Mouse (Mus musculus): ENCODE results near the gene Ikzf2. TPM values are rescaled to one million over a fixed set of nuclear protein-coding genes. Genes with fewer than 3 reads are reported as not detected.

The Ikzf2 gene
- polyA plus RNA-seq, 1 experiment from 2014 or later = 4.3 TPM

DNA sequence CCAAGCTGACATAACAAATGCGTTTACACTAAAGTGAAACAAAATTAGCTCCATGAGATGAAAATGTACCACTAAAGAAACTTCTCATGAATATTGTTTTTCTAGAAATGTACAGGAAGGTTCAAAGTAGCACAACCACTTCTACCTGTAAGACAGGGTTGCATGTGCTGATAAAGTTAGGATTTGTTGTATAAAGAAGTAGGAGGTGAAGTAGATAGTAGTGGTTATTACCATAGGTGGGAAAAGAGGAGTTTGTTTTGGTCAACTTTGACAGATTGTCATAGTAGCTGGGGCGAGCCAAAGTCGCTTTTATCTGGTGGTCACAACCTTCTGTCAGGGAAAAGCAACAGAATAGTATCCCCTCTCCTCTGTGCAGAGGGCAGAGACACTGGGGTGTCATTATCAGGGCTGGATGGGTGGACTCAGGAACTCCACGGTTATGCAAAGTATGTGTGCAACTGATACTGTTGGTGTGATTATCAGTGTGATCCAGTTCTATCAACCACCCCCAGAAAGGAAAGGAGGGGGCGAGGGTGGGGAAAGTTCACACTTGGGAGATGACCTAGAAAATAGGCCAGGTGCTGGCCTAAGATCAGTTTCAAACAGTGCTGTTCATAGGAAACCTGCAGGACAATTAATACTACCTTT, 127.5 kb downstream of the Ikzf2 start:
- Histone ChIP-seq H3K9me3 (no peaks in the 10 kb centered on the region), H3K27me3 (no peaks in the 10 kb centered on the region), H3K27ac (no peak overlapping the region), H3K4me2 (no peak overlapping the region), H3K36me3 (no peaks in the 10 kb centered on the region), H3K4me3 (no peak overlapping the region), H3K9ac (no peak overlapping the region), H3K4me1 (replicated peaks) (no peaks in the 10 kb centered on the region)
- 90% methylated on average over 5 of the region's 5 CpGs for WGBS
- ATAC-seq (ENCODE audit: low FRiP score) = no peak

DNA sequence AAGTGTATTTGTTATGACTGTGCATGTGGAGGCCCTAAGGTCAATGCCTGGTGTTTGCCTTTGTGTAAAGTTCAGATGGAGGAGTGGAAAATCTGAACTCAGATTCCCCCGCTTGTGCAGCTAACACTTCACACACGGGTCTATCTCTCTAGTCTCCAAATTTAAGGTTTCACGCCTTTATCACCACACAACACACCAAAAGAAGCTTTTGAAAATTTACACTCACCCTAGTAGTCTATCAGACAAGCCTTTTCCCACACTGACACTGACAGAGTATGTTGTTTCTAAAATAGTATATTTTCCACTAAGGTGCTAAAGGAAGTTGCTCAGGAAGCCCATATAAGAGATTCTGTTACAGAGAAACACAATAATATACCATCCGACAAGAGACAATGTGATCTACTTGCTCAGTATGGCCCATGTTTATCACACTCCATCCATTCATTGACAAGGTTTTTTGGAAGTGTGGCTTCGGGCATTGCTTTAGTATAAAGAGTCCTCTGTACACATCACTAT, 131.4 kb downstream of the Ikzf2 start:
- Histone ChIP-seq H3K27me3 (no peaks in the 10 kb centered on the region), H3K9me3 (no peaks in the 10 kb centered on the region), H3K4me1 (replicated peaks) (no peaks in the 10 kb centered on the region), H3K27ac (no peak overlapping the region), H3K36me3 (no peaks in the 10 kb centered on the region), H3K9ac (no peak overlapping the region), H3K4me2 (no peak overlapping the region), H3K4me3 (no peak overlapping the region)
- no peak for ATAC-seq (ENCODE audit: low FRiP score)
- WGBS = 93% methylated on average over 5 of the region's 5 CpGs

- no peak overlapping the region for H3K9ac ChIP-seq
- no peak for ATAC-seq (ENCODE audit: low FRiP score)
- H3K4me1 ChIP-seq (replicated peaks) = no peaks in the 10 kb centered on the region
- H3K27ac ChIP-seq = no peak overlapping the region
- no peak overlapping the region for H3K4me3 ChIP-seq
- no peak overlapping the region for H3K4me2 ChIP-seq
- 96% methylated on average over 4 of the region's 4 CpGs for WGBS
- H3K36me3 ChIP-seq = no peaks in the 10 kb centered on the region
- no peaks in the 10 kb centered on the region for H3K9me3 ChIP-seq
- no peaks in the 10 kb centered on the region for H3K27me3 ChIP-seq
These were observed 137.1 kb downstream of the Ikzf2 start for GRCm38 (mm10) chr1:69549987-69550386.

DNA sequence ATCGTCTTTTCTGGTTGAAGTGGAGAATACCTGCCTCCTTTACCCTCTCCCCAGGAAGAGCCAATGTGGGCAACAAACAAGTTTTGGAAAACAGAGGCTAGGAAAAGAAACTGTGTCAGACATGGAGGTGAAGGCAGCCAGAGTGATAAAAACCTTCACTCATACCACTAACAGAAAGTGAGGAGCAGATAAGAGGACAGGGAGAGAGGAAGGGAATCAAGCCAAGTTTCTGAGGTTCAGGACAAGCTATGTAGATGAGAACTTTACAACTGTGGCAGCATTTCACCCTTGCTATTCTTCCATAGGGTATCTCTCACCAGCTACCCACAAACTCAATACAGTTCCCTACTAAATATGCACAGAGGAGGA, 141.2 kb downstream of the Ikzf2 start:
- no peak for ATAC-seq (ENCODE audit: low FRiP score)
- H3K36me3 ChIP-seq = no peaks in the 10 kb centered on the region
- H3K9ac ChIP-seq = no peak overlapping the region
- no peak overlapping the region for H3K4me3 ChIP-seq
- H3K9me3 ChIP-seq = no peaks in the 10 kb centered on the region
- 94% methylated on average over 1 of the region's 1 CpGs for WGBS
- no peak overlapping the region for H3K4me2 ChIP-seq
- H3K27ac ChIP-seq = no peak overlapping the region
- H3K4me1 ChIP-seq (replicated peaks) = no peaks in the 10 kb centered on the region
- H3K27me3 ChIP-seq = no peaks in the 10 kb centered on the region

DNA sequence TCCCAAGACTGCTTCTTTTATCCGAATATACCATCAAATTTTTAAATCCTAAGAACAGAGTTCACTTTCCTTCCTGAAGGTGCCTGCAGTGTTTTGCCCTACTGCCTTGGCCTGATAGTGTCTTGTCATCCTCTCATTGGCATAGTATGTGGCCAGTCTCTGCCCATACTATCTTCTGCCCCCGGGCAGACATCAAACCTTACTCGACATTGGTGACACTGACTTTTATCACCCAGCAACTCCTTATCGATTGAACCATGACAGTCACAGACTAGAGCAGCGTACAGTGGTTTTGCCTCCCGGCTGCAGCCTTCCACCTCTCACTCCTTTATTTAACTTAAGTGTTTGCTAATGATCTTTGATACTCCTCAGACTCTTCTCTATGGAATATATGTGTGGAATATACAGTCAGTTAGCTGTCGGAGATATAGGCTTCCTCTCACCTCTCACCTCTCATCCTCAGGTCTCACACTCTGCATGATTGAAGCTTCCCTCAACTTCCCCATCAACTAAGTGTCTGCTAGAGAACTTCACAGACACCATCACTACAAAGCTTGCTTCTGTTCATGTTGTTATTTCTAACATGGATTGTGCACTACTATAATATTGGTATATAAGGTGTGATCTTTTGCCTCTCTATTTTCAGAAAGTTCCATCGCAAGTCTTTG, 141.7 kb downstream of the Ikzf2 start:
- WGBS = 96% methylated on average over 8 of the region's 8 CpGs
- Histone ChIP-seq H3K4me2 (no peak overlapping the region), H3K9ac (no peak overlapping the region), H3K9me3 (no peaks in the 10 kb centered on the region), H3K36me3 (no peaks in the 10 kb centered on the region), H3K4me3 (no peak overlapping the region), H3K27ac (no peak overlapping the region), H3K4me1 (replicated peaks) (no peaks in the 10 kb centered on the region), H3K27me3 (no peaks in the 10 kb centered on the region)
- no peak for ATAC-seq (ENCODE audit: low FRiP score)

DNA sequence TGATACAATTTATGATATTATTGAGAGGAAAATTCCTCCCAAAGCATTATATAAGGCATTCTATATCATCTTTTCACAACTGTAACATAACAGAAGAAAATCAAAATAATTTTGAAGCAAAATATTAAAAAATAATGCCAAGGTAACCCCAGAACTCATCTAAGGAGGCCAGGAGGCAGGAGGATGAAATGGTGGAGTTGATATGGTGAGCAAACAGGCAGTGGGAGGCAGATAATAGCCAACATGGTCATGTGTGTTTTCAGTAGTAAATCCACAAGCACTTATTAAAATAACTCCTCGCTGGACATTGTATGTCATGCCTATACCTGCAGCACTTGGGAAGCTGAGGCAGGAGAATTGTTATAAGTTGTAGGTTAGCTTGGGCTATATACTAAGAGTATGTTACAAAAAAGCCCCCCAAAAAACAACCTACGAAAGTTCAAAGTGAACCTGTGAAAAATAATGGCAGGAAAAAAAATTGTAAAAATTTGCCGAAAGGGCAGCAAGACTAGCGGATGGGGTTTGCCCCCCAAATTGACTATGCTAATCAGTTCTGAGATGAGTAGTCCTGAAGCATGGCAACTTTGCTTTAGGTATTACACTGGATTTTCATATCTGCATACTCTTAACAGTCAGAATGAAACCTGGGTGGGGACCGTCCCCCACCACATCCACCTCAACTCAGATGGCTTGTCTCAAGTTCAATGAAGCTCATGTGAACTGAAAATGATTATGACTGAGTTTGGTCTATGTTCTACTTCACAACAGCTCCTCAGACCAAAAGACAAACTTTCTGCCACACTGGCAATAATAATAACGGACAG, 143.1 kb downstream of the Ikzf2 start:
- H3K4me2 ChIP-seq = no peak overlapping the region
- no peak overlapping the region for H3K9ac ChIP-seq
- WGBS = 91% methylated on average over 6 of the region's 6 CpGs
- H3K27ac ChIP-seq = no peak overlapping the region
- H3K4me3 ChIP-seq = no peak overlapping the region
- no peaks in the 10 kb centered on the region for H3K4me1 ChIP-seq (replicated peaks)
- no peak for ATAC-seq (ENCODE audit: low FRiP score)
- no peaks in the 10 kb centered on the region for H3K27me3 ChIP-seq
- H3K9me3 ChIP-seq = no peaks in the 10 kb centered on the region
- no peaks in the 10 kb centered on the region for H3K36me3 ChIP-seq

DNA sequence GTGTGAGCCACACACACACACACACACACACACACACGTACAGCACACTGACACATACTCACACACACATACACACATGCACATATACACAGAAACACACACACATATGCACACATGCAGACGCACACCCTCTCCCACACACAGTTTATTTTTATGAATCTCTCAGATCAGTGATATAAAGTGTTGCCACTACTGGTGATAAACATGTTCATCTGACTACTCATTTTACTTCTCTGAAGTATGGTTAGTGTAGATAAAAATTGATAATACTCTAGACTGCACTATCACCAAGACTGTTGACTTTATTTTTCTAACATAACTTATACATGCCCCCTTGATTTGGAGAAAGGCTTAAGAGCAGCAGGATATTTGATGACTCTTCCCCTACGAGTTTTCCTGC, 144.5 kb downstream of the Ikzf2 start:
- H3K9me3 ChIP-seq = no peaks in the 10 kb centered on the region
- no peak for ATAC-seq (ENCODE audit: low FRiP score)
- H3K27ac ChIP-seq = no peak overlapping the region
- H3K4me1 ChIP-seq (replicated peaks) = peaks cover 5% of the 10 kb centered on the region; the same call in 1 of the 2 replicates
- H3K4me2 ChIP-seq = no peak overlapping the region
- 88% methylated on average over 3 of the region's 3 CpGs for WGBS
- no peaks in the 10 kb centered on the region for H3K27me3 ChIP-seq
- H3K9ac ChIP-seq = no peak overlapping the region
- no peak overlapping the region for H3K4me3 ChIP-seq
- H3K36me3 ChIP-seq = no peaks in the 10 kb centered on the region

DNA sequence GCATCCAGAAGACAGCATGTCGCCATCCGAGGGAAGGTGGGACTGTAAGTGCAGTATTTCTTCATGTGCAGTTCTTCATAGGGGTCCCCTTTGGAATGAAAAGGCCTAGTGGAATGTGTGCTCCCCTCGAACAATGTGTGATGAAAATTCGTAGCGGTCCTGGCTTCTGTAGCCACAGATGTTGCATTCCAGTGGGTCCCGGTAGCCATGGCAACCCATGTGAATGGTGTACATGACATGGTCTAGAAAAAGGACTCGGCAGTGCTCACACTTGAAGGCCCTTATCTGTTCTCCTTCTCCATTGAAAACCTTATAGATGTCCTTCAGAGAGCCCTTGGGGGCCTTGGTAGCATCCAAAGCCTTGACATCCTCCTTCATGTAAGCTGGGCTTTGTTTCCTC, 148.4 kb downstream of the Ikzf2 start:
- Histone ChIP-seq H3K36me3 (no peaks in the 10 kb centered on the region), H3K4me3 (no peak overlapping the region), H3K4me2 (no peak overlapping the region), H3K9me3 (no peaks in the 10 kb centered on the region), H3K27ac (no peak overlapping the region), H3K9ac (no peak overlapping the region), H3K27me3 (no peaks in the 10 kb centered on the region), H3K4me1 (replicated peaks) (peaks cover 11% of the 10 kb centered on the region; the same call in 1 of the 2 replicates)
- ATAC-seq (ENCODE audit: low FRiP score) = peak; percentile 49; the same call in 1 of the 2 replicates
- 29% methylated on average over 7 of the region's 7 CpGs for WGBS

DNA sequence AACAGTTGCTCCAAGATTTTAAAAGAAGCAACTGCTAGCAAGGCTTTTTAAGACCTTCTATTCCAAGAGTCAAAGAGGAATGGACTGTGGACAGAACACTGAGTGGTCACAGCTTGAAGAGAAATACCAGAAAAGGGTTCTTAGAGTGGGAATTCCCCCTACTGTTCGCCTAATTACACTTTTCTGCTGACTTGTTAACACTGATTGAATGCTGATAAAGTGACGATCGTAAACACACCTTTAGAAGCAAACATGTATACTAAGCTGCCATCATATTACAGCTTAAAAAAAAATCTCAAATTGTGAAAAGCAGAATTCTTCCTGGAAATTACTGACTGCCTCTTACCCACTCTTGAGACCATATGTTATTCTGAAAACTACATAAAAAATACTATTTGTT, 149.4 kb downstream of the Ikzf2 start:
- Histone ChIP-seq H3K4me3 (no peak overlapping the region), H3K9ac (no peak overlapping the region), H3K27me3 (no peaks in the 10 kb centered on the region), H3K27ac (no peak overlapping the region), H3K4me2 (no peak overlapping the region), H3K9me3 (no peaks in the 10 kb centered on the region), H3K4me1 (replicated peaks) (peaks cover 11% of the 10 kb centered on the region; the same call in 1 of the 2 replicates), H3K36me3 (no peaks in the 10 kb centered on the region)
- ATAC-seq (ENCODE audit: low FRiP score) = no peak
- 57% methylated on average over 3 of the region's 3 CpGs for WGBS

DNA sequence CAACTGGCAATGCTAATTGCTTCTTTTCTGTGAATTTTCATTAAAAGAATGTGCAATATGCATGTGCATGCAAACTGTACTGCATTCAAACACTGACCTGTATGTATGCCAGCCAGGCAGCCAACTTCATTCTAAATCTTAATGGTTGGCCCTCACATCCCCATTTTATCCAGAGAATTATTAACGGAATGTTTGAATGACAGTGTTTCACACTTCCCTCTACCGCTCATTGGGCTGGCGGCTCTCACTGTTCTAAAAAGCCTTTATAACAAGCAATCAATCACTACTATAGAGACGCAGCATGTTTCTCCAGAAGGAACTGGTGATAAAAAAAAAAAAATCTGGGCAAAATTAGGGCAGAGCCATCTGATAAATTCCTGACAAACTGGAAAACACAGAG, 151.5 kb downstream of the Ikzf2 start:
- ATAC-seq (ENCODE audit: low FRiP score) = no peak
- H3K9me3 ChIP-seq = no peaks in the 10 kb centered on the region
- peaks cover 11% of the 10 kb centered on the region; the same call in 1 of the 2 replicates for H3K4me1 ChIP-seq (replicated peaks)
- no peaks in the 10 kb centered on the region for H3K36me3 ChIP-seq
- H3K27ac ChIP-seq = no peak overlapping the region
- no peak overlapping the region for H3K9ac ChIP-seq
- WGBS = 33% methylated on average over 4 of the region's 4 CpGs
- no peak overlapping the region for H3K4me3 ChIP-seq
- H3K4me2 ChIP-seq = no peak overlapping the region
- no peaks in the 10 kb centered on the region for H3K27me3 ChIP-seq

DNA sequence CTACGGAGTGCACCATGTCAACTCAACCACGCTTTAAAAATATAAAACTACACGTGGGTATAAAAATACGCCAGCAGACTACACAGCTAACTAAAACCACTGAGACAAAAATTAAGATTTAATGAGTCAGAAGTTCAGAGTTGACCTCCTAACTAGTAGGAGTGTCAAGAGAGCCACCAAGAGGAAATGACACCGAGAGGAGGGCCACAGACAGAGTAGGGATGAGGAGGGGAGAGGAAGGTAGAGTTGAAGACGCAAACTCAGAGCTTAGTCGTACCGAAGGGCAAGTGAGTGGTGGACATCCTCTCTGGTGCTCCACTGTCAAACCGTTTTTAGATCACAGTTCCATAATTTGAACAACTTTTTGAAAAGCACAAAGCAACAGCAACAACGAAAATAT, 154.0 kb downstream of the Ikzf2 start:
- H3K9me3 ChIP-seq = no peaks in the 10 kb centered on the region
- no peak overlapping the region for H3K4me3 ChIP-seq
- no peaks in the 10 kb centered on the region for H3K36me3 ChIP-seq
- H3K27ac ChIP-seq = no peak overlapping the region
- H3K4me2 ChIP-seq = no peak overlapping the region
- H3K9ac ChIP-seq = no peak overlapping the region
- H3K27me3 ChIP-seq = no peaks in the 10 kb centered on the region
- no peak for ATAC-seq (ENCODE audit: low FRiP score)
- H3K4me1 ChIP-seq (replicated peaks) = 0 out of 2 replicates have a peak, but pooled peaks cover 6% of the 10 kb centered on the region
- 92% methylated on average over 10 of the region's 10 CpGs for WGBS

- 89% methylated on average over 4 of the region's 4 CpGs for whole genome bisulfite sequencing
- no peaks in the 10 kb centered on the region for H3K27me3 ChIP-seq
- H3K27ac ChIP-seq = no peak overlapping the region
- no peak overlapping the region for H3K4me3 ChIP-seq
- no peak overlapping the region for H3K9ac ChIP-seq
- no peak overlapping the region for H3K4me2 ChIP-seq
- no peak for ATAC-seq (ENCODE audit: low FRiP score)
- no peaks in the 10 kb centered on the region for H3K9me3 ChIP-seq
- no peaks in the 10 kb centered on the region for H3K4me1 ChIP-seq (replicated peaks)
- no peaks in the 10 kb centered on the region for H3K36me3 ChIP-seq
These were observed 158.3 kb downstream of the Ikzf2 start for GRCm38 (mm10) chr1:69528696-69529095.
